Comparison of ENCODE assay signal across 11 mouse cellular contexts in genomic region chr11:48807563-48808303, GRCm38 (mm10). TPM values are rescaled to one million over a fixed set of nuclear protein-coding genes. Genes with fewer than 3 reads are reported as not detected.
DNase-seq lines count a peak whose midpoint lies in the region; ATAC-seq and TF ChIP-seq lines count a peak whose summit lies in the region.
"Had no signal": no experiment of that assay in that cellular context is flagged by ENCODE, and none has a peak within 500 bp of the region (broad histone marks: within the 10 kb centered on the region; RNA-seq: fewer than 3 reads in every experiment).

No protein-coding gene starts in this region.

- H3K27ac ChIP-seq in heart, embryonic 15.5 days: no peak overlapping the region
- no peak overlapping the region for H3K27ac ChIP-seq in heart, embryonic 10.5 days
- no peak overlapping the region; the same call in 1 of the 2 replicates for H3K27ac ChIP-seq in limb, embryonic 14.5 days (replicated peaks; ENCODE audit: low read depth, low read length)
- H3K27ac ChIP-seq: gastrocnemius, adult 2 months had no signal

- H3K4me1 ChIP-seq in heart, embryonic 15.5 days (replicated peaks): 0 out of 2 replicates have a peak, but pooled peaks cover 4% of the 10 kb centered on the region
- H3K4me1 ChIP-seq in heart, embryonic 10.5 days: peaks cover 6% of the 10 kb centered on the region; the same call in 1 of the 2 replicates
- no peaks in the 10 kb centered on the region for H3K4me1 ChIP-seq in limb, embryonic 14.5 days (ENCODE audit: control insufficient read depth, insufficient read depth, low read length)

- H3K4me3 ChIP-seq in heart, embryonic 15.5 days: no peak overlapping the region
- no peak overlapping the region for H3K4me3 ChIP-seq in heart, embryonic 10.5 days
- no peak overlapping the region for H3K4me3 ChIP-seq in limb, embryonic 14.5 days (replicated peaks; ENCODE audit: low read length)
- H3K4me3 ChIP-seq: gastrocnemius, adult 2 months had no signal

- no peak for TF ChIP-seq POLR2A in limb, embryonic 14.5 days (IDR thresholded peaks at IDR 0.05; ENCODE audit: borderline replicate concordance, extremely low read depth, insufficient read depth, insufficient read length)

- H3K9ac ChIP-seq in heart, embryonic 15.5 days: no peak overlapping the region
- H3K9ac ChIP-seq in limb, embryonic 14.5 days (ENCODE audit: low read depth, low read length, severe bottlenecking): no peak overlapping the region

- H3K4me2 ChIP-seq in heart, embryonic 15.5 days: no peak overlapping the region
- H3K4me2 ChIP-seq in limb, embryonic 14.5 days (replicated peaks; ENCODE audit: low read depth, low read length, severe bottlenecking): no peak overlapping the region

- 56% methylated on average over 14 of the region's 14 CpGs for WGBS in heart, embryonic 15.5 days
- 71% methylated on average over 14 of the region's 14 CpGs for WGBS in heart, embryonic 10.5 days
- 64% methylated on average over 14 of the region's 14 CpGs for WGBS in limb, embryonic 14.5 days

- H3K36me3 ChIP-seq in heart, embryonic 15.5 days: peaks cover 95% of the 10 kb centered on the region
- H3K36me3 ChIP-seq in heart, embryonic 10.5 days: peaks cover 97% of the 10 kb centered on the region
- peaks cover 91% of the 10 kb centered on the region for H3K36me3 ChIP-seq in limb, embryonic 14.5 days (ENCODE audit: control insufficient read depth, insufficient read depth, low read length)

- no peak for DNase-seq in heart, embryonic 10.5 days (ENCODE audit: low spot score)
- DNase-seq in 3134 (ENCODE audit: extremely low read depth, insufficient read length, low spot score) (peak; percentile 60), adipocyte (ENCODE audit: low spot score) (no peak)
- DNase-seq in limb, embryonic 14.5 days (ENCODE audit: low spot score): no peak
- DNase-seq in ovary, postnatal 36 days (ENCODE audit: low spot score): no peak
- no peak for DNase-seq in gastrocnemius, postnatal 25 days
- DNase-seq: cerebellum, adult 9-11 months; gastrocnemius, adult 2 months; kidney, adult 18-20 months had no signal

- no peaks in the 10 kb centered on the region for H3K27me3 ChIP-seq in heart, embryonic 15.5 days
- H3K27me3 ChIP-seq in heart, embryonic 10.5 days (ENCODE audit: insufficient read depth, poor library complexity, severe bottlenecking): no peaks in the 10 kb centered on the region
- no peaks in the 10 kb centered on the region for H3K27me3 ChIP-seq in limb, embryonic 14.5 days (ENCODE audit: control insufficient read depth, insufficient read depth, low read length)

- H3K9me3 ChIP-seq in heart, embryonic 15.5 days (replicated peaks): no peaks in the 10 kb centered on the region
- no peaks in the 10 kb centered on the region for H3K9me3 ChIP-seq in heart, embryonic 10.5 days
- H3K9me3 ChIP-seq in limb, embryonic 14.5 days (ENCODE audit: control insufficient read depth, low read length): no peaks in the 10 kb centered on the region

- 0 out of 2 replicates have a peak, but pooled peaks have one; percentile 9 for ATAC-seq in heart, embryonic 15.5 days (replicated peaks; ENCODE audit: insufficient number of reproducible peaks, insufficient read depth, low FRiP score, low read depth)
- 0 out of 2 replicates have a peak, but pooled peaks have one; percentile 11 for ATAC-seq in erythroid progenitor cell, adult 5-6 weeks (replicated peaks; ENCODE audit: low FRiP score, poor library complexity, severe bottlenecking)
- ATAC-seq in limb, embryonic 14.5 days (ENCODE audit: low FRiP score, low read depth): peak; percentile 13; the same call in 1 of the 2 replicates

RNA-seq across cellular contexts. Expression of gene Rack1, which starts 7.6 kb away (rescaled TPM):
- polyA plus RNA-seq in heart, embryonic 15.5 days (2015; fragmentation: Nextera tagmentation; extraction: Ambion mirVana): 338 and 387 TPM in 2 replicates
- polyA plus RNA-seq in heart, embryonic 10.5 days (2016; fragmentation: Nextera tagmentation; extraction: Ambion mirVana): 542 and 712 TPM in 2 replicates
- 648 and 827 TPM in 2 replicates for total RNA-seq in erythroid progenitor cell, adult 5-6 weeks (2015; ENCODE audit: low replicate concordance)
- 220 and 369 TPM in 2 replicates for total RNA-seq in erythroid progenitor cell, adult 5-6 weeks (2017; ENCODE audit: low replicate concordance)
- 2,038 and 2,666 TPM in 2 replicates for polyA plus RNA-seq in limb, embryonic 14.5 days (2012; rRNA removed)
- 939 and 995 TPM in 2 replicates for polyA plus RNA-seq in limb, embryonic 14.5 days (2014; fragmentation: Nextera tagmentation; extraction: Ambion mirVana)
- total RNA-seq in gastrocnemius, postnatal 25 days (2021): 100 to 1,000 TPM; 321 to 324 TPM

RNA-seq across cellular contexts. Expression of gene Trim41, which starts 9.4 kb away (rescaled TPM):
- 4.3 TPM in 2 replicates for polyA plus RNA-seq in heart, embryonic 15.5 days (2015; fragmentation: Nextera tagmentation; extraction: Ambion mirVana)
- 3.0 and 4.7 TPM in 2 replicates for polyA plus RNA-seq in heart, embryonic 10.5 days (2016; fragmentation: Nextera tagmentation; extraction: Ambion mirVana)
- total RNA-seq in erythroid progenitor cell, adult 5-6 weeks (2015; ENCODE audit: low replicate concordance): 8.8 and 10.1 TPM in 2 replicates
- 17.5 and 41.5 TPM in 2 replicates for total RNA-seq in erythroid progenitor cell, adult 5-6 weeks (2017; ENCODE audit: low replicate concordance)
- 51.5 and 52.4 TPM in 2 replicates for polyA plus RNA-seq in limb, embryonic 14.5 days (2012; rRNA removed)
- polyA plus RNA-seq in limb, embryonic 14.5 days (2014; fragmentation: Nextera tagmentation; extraction: Ambion mirVana): 5.5 and 7.0 TPM in 2 replicates
- total RNA-seq in gastrocnemius, postnatal 25 days (2021): 10 to 100 TPM; 15.5 to 19.3 TPM

RNA-seq across cellular contexts. Expression of gene Trim7, which starts 18.2 kb away (rescaled TPM):
- 0.75 and 0.84 TPM in 2 replicates for polyA plus RNA-seq in heart, embryonic 15.5 days (2015; fragmentation: Nextera tagmentation; extraction: Ambion mirVana)
- 0.18 and 0.44 TPM in 2 replicates for polyA plus RNA-seq in heart, embryonic 10.5 days (2016; fragmentation: Nextera tagmentation; extraction: Ambion mirVana)
- total RNA-seq in erythroid progenitor cell, adult 5-6 weeks (2015; ENCODE audit: low replicate concordance): 0.42 TPM in 1 of 2 replicates, not detected in the other
- 1.0 TPM in 1 of 2 replicates, not detected in the other for total RNA-seq in erythroid progenitor cell, adult 5-6 weeks (2017; ENCODE audit: low replicate concordance)
- polyA plus RNA-seq in limb, embryonic 14.5 days (2012; rRNA removed): 2.6 and 2.9 TPM in 2 replicates
- polyA plus RNA-seq in limb, embryonic 14.5 days (2014; fragmentation: Nextera tagmentation; extraction: Ambion mirVana): 1.2 and 2.0 TPM in 2 replicates
- 10 to 100 TPM; 57.3 to 57.9 TPM for total RNA-seq in gastrocnemius, postnatal 25 days (2021)

RNA-seq across cellular contexts. Expression of gene Gm12184, which starts 18.7 kb away (rescaled TPM):
- 3.2 and 3.7 TPM in 2 replicates for polyA plus RNA-seq in heart, embryonic 15.5 days (2015; fragmentation: Nextera tagmentation; extraction: Ambion mirVana)
- 0.68 and 1.9 TPM in 2 replicates for polyA plus RNA-seq in heart, embryonic 10.5 days (2016; fragmentation: Nextera tagmentation; extraction: Ambion mirVana)
- 2.9 TPM in 1 of 2 replicates, not detected in the other for total RNA-seq in erythroid progenitor cell, adult 5-6 weeks (2015; ENCODE audit: low replicate concordance)
- 9.6 TPM in 1 of 2 replicates, not detected in the other for total RNA-seq in erythroid progenitor cell, adult 5-6 weeks (2017; ENCODE audit: low replicate concordance)
- polyA plus RNA-seq in limb, embryonic 14.5 days (2012; rRNA removed): 42.1 and 55.1 TPM in 2 replicates
- 7.9 and 14.8 TPM in 2 replicates for polyA plus RNA-seq in limb, embryonic 14.5 days (2014; fragmentation: Nextera tagmentation; extraction: Ambion mirVana)
- 1 to 10 TPM in 1 of 2 experiments, under 1 TPM in 1; 0.67 to 3.2 TPM for total RNA-seq in gastrocnemius, postnatal 25 days (2021)
